Mouse (Mus musculus): Measurements from ENCODE around the gene Dedd2.

- no peak for TF ChIP-seq CTCF (IDR thresholded peaks at IDR 0.05; ENCODE audit: insufficient read depth, low read depth, low read length)
- TF ChIP-seq POLR2A (IDR thresholded peaks at IDR 0.05; ENCODE audit: insufficient read depth, low read depth, low read length), result no peak
These were observed at the start of gene Dedd2 for GRCm38 (mm10) chr7:25220457-25221101.

Data from olfactory bulb, adult 2 months (tissue).